Mouse (Mus musculus) bone marrow, adult 2 months (tissue): ENCODE results near the gene Drc3.

Source experiments
- CTCF ChIP-seq: fragments of 200-500 bp; IDR thresholded peaks from 2 replicates; pipeline ENCODE4 v1.5.1; 2011; ENCODE audit warnings: low read length, control low read depth; ENCODE audit not compliant: control insufficient read depth, insufficient read depth
- POLR2A ChIP-seq: fragments of 200-500 bp; IDR thresholded peaks from 2 replicates; pipeline ENCODE4 v1.6.1; 2011; ENCODE audit warnings: low read depth, mild to moderate bottlenecking, control low read depth, low read length, borderline replicate concordance; ENCODE audit not compliant: control insufficient read depth

DNA sequence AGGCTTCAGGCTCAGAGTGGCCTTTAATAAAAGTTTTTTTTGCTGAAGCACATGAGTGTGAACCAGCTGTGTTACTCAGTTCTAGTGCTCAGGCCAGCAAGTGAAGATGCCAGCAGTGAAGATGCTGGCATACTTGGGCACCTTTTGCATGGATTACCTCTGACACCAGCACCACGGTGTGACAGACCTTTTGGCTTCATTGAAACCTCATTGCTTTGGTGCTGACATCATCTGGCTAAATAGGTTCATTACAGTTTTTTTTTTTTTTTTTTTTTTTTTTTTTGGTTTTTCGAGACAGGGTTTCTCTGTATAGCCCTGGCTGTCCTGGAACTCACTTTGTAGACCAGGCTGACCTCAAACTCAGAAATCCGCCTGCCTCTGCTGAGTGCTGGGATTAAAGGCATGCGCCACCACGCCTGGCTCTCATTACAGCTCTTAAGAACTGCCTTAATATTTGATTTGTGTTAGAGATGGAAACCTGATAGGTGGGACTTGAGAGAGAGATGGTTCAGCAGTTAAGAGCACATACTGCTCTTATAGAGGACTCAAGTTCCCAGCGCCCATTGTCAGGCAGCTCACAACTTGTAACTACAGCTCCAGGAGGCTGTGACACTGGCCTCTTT, 69.0 kb downstream of the Drc3 start:
- TF ChIP-seq CTCF (0 out of 2 replicates have a peak, but pooled peaks have one; percentile 2), POLR2A (no peak)
